In the genomic region with DNA sequence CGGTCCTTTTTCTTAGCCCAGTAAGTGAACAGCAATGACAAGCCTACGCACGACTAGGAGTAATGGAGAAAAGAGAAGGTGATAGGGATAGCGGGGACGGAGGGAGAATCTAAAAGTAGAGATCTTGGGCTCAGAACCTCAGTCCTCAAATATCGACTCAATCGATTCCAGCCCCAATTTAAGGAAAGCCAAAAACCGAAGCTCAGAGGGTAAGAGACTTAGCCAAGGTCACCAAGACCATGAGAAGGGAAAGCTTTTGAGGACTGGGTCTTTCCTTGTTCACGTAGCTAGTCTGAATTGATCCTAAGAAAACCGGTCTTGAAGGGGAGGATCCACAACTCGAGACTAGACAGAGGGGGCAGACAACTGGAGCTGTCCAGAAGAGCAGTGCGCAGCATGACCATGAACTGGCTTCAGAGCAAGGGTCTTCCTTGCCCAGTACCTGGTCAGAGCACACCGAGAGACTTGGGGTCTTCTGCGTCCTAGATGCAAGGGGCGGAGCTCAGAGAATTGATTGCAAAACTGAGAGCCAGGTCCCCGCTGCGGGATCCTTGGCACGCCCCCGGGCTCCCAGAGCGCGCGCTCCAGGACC, we compare ENCODE assay signal across 8 mouse cellular contexts. TPM values are rescaled to one million over a fixed set of nuclear protein-coding genes. Genes with fewer than 3 reads are reported as not detected.
DNase-seq lines count a peak whose midpoint lies in the region; ATAC-seq and TF ChIP-seq lines count a peak whose summit lies in the region.

No protein-coding gene starts in this region.

- peak overlapping the region; percentile 95 for H3K4me2 ChIP-seq in forebrain, embryonic 14.5 days (ENCODE audit: low read length)
- H3K4me2 ChIP-seq in liver, embryonic 13.5 days: peak overlapping the region; percentile 65

- H3K9me3 ChIP-seq in E14TG2a.4 (ENCODE audit: low read length): no peaks in the 10 kb centered on the region
- H3K9me3 ChIP-seq in forebrain, embryonic 14.5 days (replicated peaks; ENCODE audit: control insufficient read depth, low read length): no peaks in the 10 kb centered on the region
- H3K9me3 ChIP-seq in liver, embryonic 13.5 days (replicated peaks): no peaks in the 10 kb centered on the region

- ATAC-seq in forebrain, embryonic 14.5 days: peak; percentile 11; the same call in 1 of the 2 replicates
- ATAC-seq in liver, embryonic 13.5 days (ENCODE audit: low read depth): no peak

- TF ChIP-seq POLR2A in cerebellum, adult 2 months (IDR thresholded peaks at IDR 0.05; ENCODE audit: borderline replicate concordance, insufficient read depth, low read length): no peak

- no peak for TF ChIP-seq CTCF in cerebellum, adult 2 months (IDR thresholded peaks at IDR 0.05; ENCODE audit: borderline replicate concordance, insufficient read depth, low read depth, low read length)
- TF ChIP-seq CTCF in E14TG2a.4 (conservative IDR thresholded peaks at IDR 0.05; ENCODE audit: low read length): no peak

- no peaks in the 10 kb centered on the region for H3K36me3 ChIP-seq in E14TG2a.4 (ENCODE audit: insufficient read depth, low read length)
- no peaks in the 10 kb centered on the region for H3K36me3 ChIP-seq in forebrain, embryonic 14.5 days (ENCODE audit: control insufficient read depth, insufficient read depth, low read length)
- H3K36me3 ChIP-seq in liver, embryonic 13.5 days: no peaks in the 10 kb centered on the region

- H3K27me3 ChIP-seq in cerebellum, adult 2 months (ENCODE audit: control insufficient read depth, insufficient read depth, low read length): no peaks in the 10 kb centered on the region
- peaks cover 74% of the 10 kb centered on the region for H3K27me3 ChIP-seq in E14TG2a.4 (ENCODE audit: insufficient read depth, low read length)
- H3K27me3 ChIP-seq in forebrain, embryonic 14.5 days (replicated peaks; ENCODE audit: control insufficient read depth, insufficient read depth, low read length): 0 out of 2 replicates have a peak, but pooled peaks cover 4% of the 10 kb centered on the region
- H3K27me3 ChIP-seq in liver, embryonic 13.5 days: peaks cover 52% of the 10 kb centered on the region

- H3K27ac ChIP-seq in cerebellum, adult 2 months (ENCODE audit: insufficient read depth, low read length): peak overlapping the region; percentile 99
- no peak overlapping the region for H3K27ac ChIP-seq in forebrain, embryonic 14.5 days (ENCODE audit: low read depth, low read length)
- H3K27ac ChIP-seq in liver, embryonic 13.5 days: no peak overlapping the region

- peak overlapping the region; percentile 85 for H3K9ac ChIP-seq in forebrain, embryonic 14.5 days (ENCODE audit: low read length)
- no peak overlapping the region for H3K9ac ChIP-seq in liver, embryonic 13.5 days

- peaks cover 12% of the 10 kb centered on the region; the same call in 1 of the 2 replicates for H3K4me1 ChIP-seq in cerebellum, adult 2 months (ENCODE audit: control insufficient read depth, insufficient read depth, low read length)
- H3K4me1 ChIP-seq in E14TG2a.4 (replicated peaks; ENCODE audit: low read depth, low read length): peaks cover 18% of the 10 kb centered on the region
- peaks cover 19% of the 10 kb centered on the region for H3K4me1 ChIP-seq in forebrain, embryonic 14.5 days (ENCODE audit: control insufficient read depth, insufficient read depth, low read length)
- no peaks in the 10 kb centered on the region for H3K4me1 ChIP-seq in liver, embryonic 13.5 days (replicated peaks)

- DNase-seq in cerebellum, adult 2 months: no peak
- no peak for DNase-seq in cerebellum, postnatal 25 days
- DNase-seq in forebrain, embryonic 14.5 days (ENCODE audit: low spot score): peak; percentile 44
- no peak for DNase-seq in liver, embryonic 13.5 days
- no peak for DNase-seq in adipocyte (ENCODE audit: low spot score)
- no peak for DNase-seq in spleen, postnatal 4 days (ENCODE audit: low spot score in 2 of 2)
- DNase-seq in T-cell, adult 2 months (ENCODE audit: low spot score): no peak

- WGBS in cerebellum, adult 2 months: 0% methylated on average over 22 of the region's 22 CpGs
- 0% methylated on average over 22 of the region's 22 CpGs for WGBS in forebrain, embryonic 14.5 days
- 2% methylated on average over 22 of the region's 22 CpGs for WGBS in liver, embryonic 13.5 days (ENCODE audit: insufficient replicate concordance)

- peak overlapping the region; percentile 100 for H3K4me3 ChIP-seq in cerebellum, adult 2 months (replicated peaks; ENCODE audit: insufficient read depth, low read depth, low read length)
- H3K4me3 ChIP-seq in E14TG2a.4 (replicated peaks; ENCODE audit: low read length): peak overlapping the region; percentile 78
- peak overlapping the region; percentile 80 for H3K4me3 ChIP-seq in forebrain, embryonic 14.5 days (ENCODE audit: low read depth, low read length)
- peak overlapping the region; percentile 51 for H3K4me3 ChIP-seq in liver, embryonic 13.5 days (replicated peaks)

RNA-seq across cellular contexts. Expression of gene Astn2, which starts 1.2 kb away (rescaled TPM):
- 56.9 and 68.1 TPM in 2 replicates for polyA plus RNA-seq in cerebellum, adult 2 months (2012; rRNA removed)
- 0.42 and 0.49 TPM in 2 replicates for polyA plus RNA-seq in forebrain, embryonic 14.5 days (2014; fragmentation: Nextera tagmentation; extraction: Ambion mirVana)
- 0.03 and 0.06 TPM in 2 replicates for polyA plus RNA-seq in liver, embryonic 13.5 days (2015; fragmentation: Nextera tagmentation; extraction: Ambion mirVana)

Comparison
In these comparisons a context has a peak if more than half of its experiments do, and no peak if none do; other contexts are left out.
1. RNA of gene Astn2, which starts 1.2 kb away (polyA plus RNA-seq): 56.9 to 68.1 TPM in cerebellum, adult 2 months; 0.42 to 0.49 TPM in forebrain, embryonic 14.5 days and 0.03 to 0.06 TPM in liver, embryonic 13.5 days; every median in the first group is over 10 times any median in the second.
2. Peak in every context shown above with its lines, with median percentiles within 50 percentile points of each other: H3K4me3 ChIP-seq.